Mouse (Mus musculus) liver, embryonic 14.5 days (tissue): Measurements from ENCODE around the gene Vps13c. TPM values are rescaled to one million over a fixed set of nuclear protein-coding genes. Genes with fewer than 3 reads are reported as not detected.

Source experiments
- ATAC-seq: fragments of 200-750 bp; cut with Nextera tagmentation; 2 replicates; pipeline ENCODE4 v1.8.0; 2017; ENCODE audit warnings: moderate number of reproducible peaks, mild to moderate bottlenecking, moderate library complexity; ENCODE audit not compliant: insufficient read depth
- DNase-seq, 3 experiments: peaks; one replicate each; pipeline ENCODE4 v3.0.0-alpha.2; 2012 to 2013; ENCODE audit warnings: low read depth in 3 of 3, low spot score in 3 of 3
- H3K27ac ChIP-seq: fragments of 300-500 bp; sonication (generic); 2 replicates; pipeline ENCODE4 v1.5.1; 2014; ENCODE audit warnings: moderate library complexity, mild to moderate bottlenecking, control low read depth, inconsistent platforms
- H3K27me3 ChIP-seq: fragments of 300-500 bp; sonication (generic); 2 replicates; pipeline ENCODE4 v1.6.1; 2014; ENCODE audit warnings: mild to moderate bottlenecking, low read length, moderate library complexity; ENCODE audit not compliant: control insufficient read depth, insufficient read depth
- H3K36me3 ChIP-seq: fragments of 300-500 bp; sonication (generic); replicated peaks from 2 replicates; pipeline ENCODE4 v1.6.1; 2014; ENCODE audit warnings: low read depth; ENCODE audit not compliant: control insufficient read depth, insufficient read depth
- H3K4me1 ChIP-seq, 2 experiments: fragments of 200-500 bp in 1 of 2; fragments of 300-500 bp in 1 of 2; sonication (generic) in 1 of 2; replicated peaks; 2 replicates each; pipeline ENCODE4 v1.6.1; 2012 to 2014; ENCODE audit warnings: antibody characterized with exemption in 1 of 2, inconsistent platforms in 1 of 2, low read length in 1 of 2; ENCODE audit not compliant: control insufficient read depth in 2 of 2, insufficient read depth in 2 of 2
- H3K4me2 ChIP-seq: fragments of 300-500 bp; sonication (generic); 2 replicates; pipeline ENCODE4 v1.6.1; 2014; ENCODE audit warnings: low read depth, mild to moderate bottlenecking, control low read depth, moderate library complexity
- H3K4me3 ChIP-seq, 2 experiments: fragments of 200-500 bp in 1 of 2; fragments of 300-500 bp in 1 of 2; sonication (generic) in 1 of 2; 2 replicates each; pipeline ENCODE4 v1.5.1; 2012 to 2014; ENCODE audit warnings: low read depth in 2 of 2, low read length in 2 of 2, mild to moderate bottlenecking in 2 of 2, control low read depth in 1 of 2, inconsistent platforms in 1 of 2, moderate library complexity in 1 of 2; ENCODE audit not compliant: insufficient read depth in 1 of 2
- H3K9ac ChIP-seq: fragments of 300-500 bp; sonication (generic); replicated peaks from 2 replicates; pipeline ENCODE4 v1.6.1; 2014; ENCODE audit warnings: mild to moderate bottlenecking, control low read depth, moderate library complexity
- H3K9me3 ChIP-seq: fragments of 300-500 bp; sonication (generic); 2 replicates; pipeline ENCODE4 v1.6.1; 2016; ENCODE audit warnings: low read length, mixed read lengths; ENCODE audit not compliant: control insufficient read depth
- CTCF ChIP-seq: IDR thresholded peaks from 2 replicates; pipeline ENCODE4 v1.5.1; 2016; ENCODE audit warnings: antibody characterized with exemption, low read depth, control low read depth
- EP300 ChIP-seq: IDR thresholded peaks from 2 replicates; pipeline ENCODE4 v1.6.1; 2016; ENCODE audit warnings: antibody characterized with exemption, low read depth
- WGBS: fragments of 180-500 bp; shearing (Covaris S2); extraction: QIAGEN DNeasy Blood & Tissue Kit; methylation state at CpG from one replicate; pipeline ENCODE4 v1.1.7; 2014; ENCODE audit not compliant: insufficient replicate concordance; 5-methylcytosine and 5-hydroxymethylcytosine counted together
- polyA plus RNA-seq, 2 experiments: library from polyadenylated mRNA; depleted of rRNA in 1 of 2; stranded (reverse) in 1 of 2; unstranded in 1 of 2; fragments of >200 nt; fragmentation: Nextera tagmentation in 1 of 2; extraction: Ambion mirVana in 1 of 2; gene quantifications; 2 replicates each; pipeline versions ENCODE4 v1.2.1 to v1.2.3; 2012 to 2014

Vps13c gene
- polyA plus RNA-seq, 2 experiments, result 6.6 to 7.2 TPM

DNA sequence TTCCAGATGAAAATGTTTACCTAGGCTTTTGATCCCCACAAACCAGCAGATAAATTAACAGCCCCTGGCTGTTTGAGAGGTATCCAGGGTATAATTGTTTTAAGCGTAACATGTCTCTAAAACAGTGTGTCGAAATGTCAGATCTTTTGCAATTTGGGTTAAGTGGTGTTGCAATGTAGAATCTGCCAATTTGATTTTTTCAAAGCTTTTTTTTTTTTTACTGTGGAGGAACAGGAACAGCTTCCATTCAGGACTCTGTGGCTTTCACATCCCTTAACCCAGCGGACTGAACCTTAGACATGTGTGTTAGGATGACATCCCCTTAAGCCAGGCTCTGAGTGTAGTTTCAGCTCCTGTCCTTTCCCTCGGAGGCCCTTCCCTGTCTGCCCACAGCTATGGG, 4.8 kb downstream of the Vps13c start:
- no peaks in the 10 kb centered on the region; the same call in none of the 2 replicates for H3K36me3 ChIP-seq
- no peak overlapping the region for H3K27ac ChIP-seq
- no peak overlapping the region for H3K9ac ChIP-seq
- 53% methylated on average over 4 of the region's 4 CpGs for WGBS
- ATAC-seq, result no peak
- TF ChIP-seq EP300, result no peak
- no peak for TF ChIP-seq CTCF
- DNase-seq, result no peak
- H3K4me2 ChIP-seq, result no peak overlapping the region
- H3K9me3 ChIP-seq, result no peaks in the 10 kb centered on the region
- no peak overlapping the region for H3K4me3 ChIP-seq
- peaks cover 37 to 52% of the 10 kb centered on the region in 2 experiments for H3K4me1 ChIP-seq
- H3K27me3 ChIP-seq, result no peaks in the 10 kb centered on the region

DNA sequence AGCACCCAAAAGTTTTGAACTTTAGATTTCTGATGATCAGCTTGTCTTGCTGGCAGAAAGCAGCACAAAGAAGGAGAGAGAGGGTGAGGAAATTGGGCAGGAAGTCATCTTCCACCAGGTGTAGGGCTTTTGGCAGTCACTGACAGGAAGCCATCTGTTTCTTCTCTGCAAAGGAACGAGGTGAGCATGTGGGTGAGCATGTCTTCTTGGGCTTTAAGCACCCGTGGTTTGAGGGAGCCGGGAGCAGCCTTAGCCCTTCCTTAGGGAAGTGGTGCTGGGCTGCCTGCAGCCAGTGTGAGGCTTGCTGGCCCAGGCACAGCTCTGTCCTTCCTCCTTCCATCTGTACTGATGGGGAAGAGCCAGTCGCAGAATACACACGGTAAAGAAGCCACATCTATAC, 5.5 kb downstream of the Vps13c start:
- Histone ChIP-seq H3K9me3 (no peaks in the 10 kb centered on the region), H3K4me2 (no peak overlapping the region), H3K27ac (no peak overlapping the region), H3K27me3 (no peaks in the 10 kb centered on the region), H3K4me1 (peaks cover 38 to 52% of the 10 kb centered on the region in 2 experiments), H3K4me3 (no peak overlapping the region), H3K9ac (no peak overlapping the region), H3K36me3 (no peaks in the 10 kb centered on the region; the same call in none of the 2 replicates)
- no peak for ATAC-seq
- no peak for DNase-seq
- WGBS, result 52% methylated on average over 5 of the region's 5 CpGs
- TF ChIP-seq EP300 (no peak), CTCF (no peak)

- Histone ChIP-seq H3K36me3 (no peaks in the 10 kb centered on the region; the same call in none of the 2 replicates), H3K27me3 (no peaks in the 10 kb centered on the region), H3K27ac (no peak overlapping the region), H3K4me1 (peaks cover 34 to 50% of the 10 kb centered on the region in 2 experiments), H3K9ac (no peak overlapping the region), H3K9me3 (no peaks in the 10 kb centered on the region), H3K4me3 (no peak overlapping the region), H3K4me2 (no peak overlapping the region)
- no peak for DNase-seq
- TF ChIP-seq EP300, result no peak
- no peak for TF ChIP-seq CTCF
- ATAC-seq, result no peak
- WGBS, result 74% methylated on average over 2 of the region's 2 CpGs
Measured at GRCm38 (mm10) chr9:67846089-67846488, 5.9 kb downstream of the Vps13c start.

DNA sequence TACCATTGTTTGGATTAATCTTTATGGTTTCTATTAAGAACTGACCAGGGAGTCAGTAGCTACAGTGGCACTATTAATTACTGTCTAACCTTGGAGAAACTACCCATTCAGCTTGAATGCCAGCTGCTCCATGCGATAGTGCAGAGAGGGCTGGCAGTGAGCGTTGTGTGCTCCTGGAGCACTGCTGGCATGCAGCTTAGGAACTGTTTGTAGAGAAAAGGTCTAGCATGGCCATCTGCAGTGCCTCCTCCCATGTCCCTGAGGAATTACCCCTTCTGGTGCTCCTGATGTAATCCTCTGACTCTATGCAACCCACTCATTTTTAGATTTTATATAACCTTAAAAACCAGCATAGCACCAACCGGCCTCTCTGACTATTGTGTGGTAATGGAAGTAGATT, 7.4 kb downstream of the Vps13c start:
- Histone ChIP-seq H3K27ac (no peak overlapping the region), H3K9ac (no peak overlapping the region), H3K4me2 (no peak overlapping the region), H3K4me3 (no peak overlapping the region), H3K4me1 (peaks cover 21 to 42% of the 10 kb centered on the region in 2 experiments), H3K27me3 (no peaks in the 10 kb centered on the region), H3K36me3 (no peaks in the 10 kb centered on the region; the same call in none of the 2 replicates), H3K9me3 (no peaks in the 10 kb centered on the region)
- ATAC-seq, result no peak
- 88% methylated on average over 3 of the region's 3 CpGs for WGBS
- DNase-seq, result no peak
- no peak for TF ChIP-seq EP300
- no peak for TF ChIP-seq CTCF

DNA sequence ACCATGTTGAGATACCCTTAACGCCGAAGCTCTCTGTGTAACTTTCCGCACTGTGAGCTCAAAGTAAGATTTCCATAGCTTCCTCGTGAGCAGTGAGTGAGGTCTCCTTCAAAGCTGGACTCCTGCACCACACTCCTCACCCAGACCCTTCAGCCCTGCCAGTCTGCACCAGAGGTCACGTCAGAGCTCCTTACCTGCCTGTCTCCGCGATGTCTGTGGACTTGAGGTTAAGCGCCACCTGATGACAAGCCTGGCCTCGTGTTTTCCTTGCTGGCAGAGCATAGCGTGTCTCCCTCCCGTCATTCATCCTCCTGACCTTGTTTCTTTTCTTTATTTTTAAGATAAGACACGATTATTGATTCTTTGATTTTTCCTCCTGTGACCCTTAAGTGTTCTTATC, 9.2 kb downstream of the Vps13c start:
- no peaks in the 10 kb centered on the region for H3K9me3 ChIP-seq

More for the DNA sequence above, 9.2 kb downstream of the Vps13c start:
- Histone ChIP-seq H3K4me1 (peaks cover 12 to 32% of the 10 kb centered on the region in 2 experiments), H3K4me3 (no peak overlapping the region), H3K36me3 (peaks cover 6% of the 10 kb centered on the region), H3K27ac (no peak overlapping the region), H3K27me3 (no peaks in the 10 kb centered on the region), H3K9ac (no peak overlapping the region), H3K4me2 (no peak overlapping the region)
- no peak for DNase-seq
- TF ChIP-seq CTCF, result no peak
- no peak for TF ChIP-seq EP300
- 75% methylated on average over 12 of the region's 12 CpGs for WGBS
- ATAC-seq, result no peak
